Mouse (Mus musculus) adrenal gland, postnatal 10 days (tissue): Measurements from ENCODE around the gene Stx16. TPM values are rescaled to one million over a fixed set of nuclear protein-coding genes. Genes with fewer than 3 reads are reported as not detected.

Experiments used
- DNase-seq: peaks from one replicate; pipeline ENCODE4 v3.0.0; 2021; ENCODE audit warnings: mixed read lengths
- long read RNA-seq, 2 experiments: library from polyadenylated mRNA; stranded (forward); transcript quantifications; one replicate each; pipeline ENCODE4 v2.0.0; 2021
- total RNA-seq, 2 experiments: library from RNA; stranded (reverse); gene quantifications; 2 replicates each; pipeline ENCODE4 v1.2.3; 2021

Gene Stx16
- 10 to 100 TPM; 30.9 to 37.5 TPM for total RNA-seq
- long read RNA-seq, experiment 1, partial matches to known transcripts: 0 of 8 reads
- long read RNA-seq, experiment 1, other reads (novel, unspliced or antisense): 8 of 8 reads
- long read RNA-seq, experiment 2, partial matches to known transcripts: 3 of 6 reads
- long read RNA-seq, experiment 2, other reads (novel, unspliced or antisense): 3 of 6 reads

GRCm38 (mm10) chr2:174075673-174076432 is at the start of gene Stx16:
TSS of gene Stx16 (plus strand) at chr2:174076308.
- peak; percentile 97 for DNase-seq

- no peak for DNase-seq
Observed at GRCm38 (mm10) chr2:174026406-174026805, 49.7 kb upstream of the Stx16 start.

GRCm38 (mm10) chr2:174033257-174033800 is 42.8 kb upstream of the Stx16 start:
- no peak for DNase-seq

- no peak for DNase-seq
Observed at GRCm38 (mm10) chr2:174047656-174048055, 28.5 kb upstream of the Stx16 start.

- no peak for DNase-seq
Observed at GRCm38 (mm10) chr2:174049481-174050338, 26.4 kb upstream of the Stx16 start.

- no peak for DNase-seq
Observed at GRCm38 (mm10) chr2:174050339-174050685, 25.8 kb upstream of the Stx16 start.

GRCm38 (mm10) chr2:174051081-174051481 is 25.0 kb upstream of the Stx16 start:
- DNase-seq: no peak

- no peak for DNase-seq
Observed at GRCm38 (mm10) chr2:174054496-174054895, 21.6 kb upstream of the Stx16 start.

GRCm38 (mm10) chr2:174057730-174058129 is 18.4 kb upstream of the Stx16 start:
- no peak for DNase-seq

- no peak for DNase-seq
Observed at GRCm38 (mm10) chr2:174058316-174058939, 17.7 kb upstream of the Stx16 start.

GRCm38 (mm10) chr2:174059591-174060385 is 16.3 kb upstream of the Stx16 start:
- DNase-seq: no peak

GRCm38 (mm10) chr2:174061219-174061618 is 14.9 kb upstream of the Stx16 start:
- no peak for DNase-seq

GRCm38 (mm10) chr2:174063074-174063473 is 13.0 kb upstream of the Stx16 start:
- no peak for DNase-seq

- no peak for DNase-seq
Observed at GRCm38 (mm10) chr2:174063527-174064211, 12.4 kb upstream of the Stx16 start.

- DNase-seq: no peak
Observed at GRCm38 (mm10) chr2:174067793-174068419, 8.2 kb upstream of the Stx16 start.

GRCm38 (mm10) chr2:174069532-174070049 is 6.5 kb upstream of the Stx16 start:
- DNase-seq: no peak

- DNase-seq: peak; percentile 52
Observed at GRCm38 (mm10) chr2:174071406-174071805, 4.7 kb upstream of the Stx16 start.

GRCm38 (mm10) chr2:174073156-174073790 is 2.8 kb upstream of the Stx16 start:
- DNase-seq: no peak

GRCm38 (mm10) chr2:174074621-174075020 is 1.5 kb upstream of the Stx16 start:
- no peak for DNase-seq
